Mouse (Mus musculus): Measurements from ENCODE around the gene Gm20481. TPM values are rescaled to one million over a fixed set of nuclear protein-coding genes. Genes with fewer than 3 reads are reported as not detected.
A peak's percentile ranks its signal among the peaks of the same experiment; 100 is the strongest.
"Not testable (repeated sequence)": the region's sequence is repeated elsewhere in the genome, so short reads cannot be mapped to it uniquely, and the experiment has no call there.

Gene Gm20481
- polyA plus RNA-seq, 1 experiment from 2014 or later, result not detected

DNA sequence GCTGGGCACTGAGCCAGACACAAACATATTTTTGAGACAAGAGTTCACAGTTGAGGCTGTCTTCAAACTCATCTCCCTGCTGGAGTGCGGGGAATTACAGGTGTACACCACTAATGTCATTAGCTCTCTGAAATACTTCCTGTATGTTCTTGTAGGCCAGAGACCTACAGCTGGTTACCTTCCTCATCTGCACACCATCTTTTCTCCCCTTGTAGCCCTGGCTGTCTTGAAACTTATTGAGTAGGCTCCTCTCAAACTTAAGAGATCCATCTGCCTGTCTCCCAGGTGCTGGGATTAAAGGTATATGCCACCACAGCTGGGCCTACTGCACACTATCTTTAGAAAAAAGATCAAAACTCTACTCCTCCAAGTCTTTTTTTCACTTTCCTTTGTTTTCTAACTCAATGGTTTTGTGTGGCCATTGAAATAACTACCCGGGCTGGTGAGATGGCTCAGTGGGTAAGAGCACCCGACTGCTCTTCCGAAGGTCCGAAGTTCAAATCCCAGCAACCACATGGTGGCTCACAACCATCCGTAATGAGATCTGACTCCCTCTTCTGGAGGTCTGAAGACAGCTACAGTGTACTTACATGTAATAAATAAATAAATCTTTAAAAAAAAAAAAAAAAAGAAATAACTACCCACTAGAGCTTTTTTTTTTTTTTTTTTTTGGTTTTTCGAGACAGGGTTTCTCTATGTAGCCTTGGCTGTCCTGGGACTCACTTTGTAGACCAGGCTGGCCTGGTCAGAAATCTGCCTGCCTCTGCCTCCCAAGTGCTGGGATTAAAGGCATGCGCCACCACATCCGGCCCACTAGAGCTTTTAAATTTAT lies 20.8 kb upstream of the Gm20481 start:
- not testable (repeated sequence) for ATAC-seq; H3K4me3 ChIP-seq (ENCODE audit: low read depth, low read length); DNase-seq (ENCODE audit: low spot score); H3K4me2 ChIP-seq (ENCODE audit: low read length); H3K27ac ChIP-seq (ENCODE audit: low read depth, low read length); H3K27me3 ChIP-seq (replicated peaks; ENCODE audit: control insufficient read depth, insufficient read depth, low read length); H3K4me1 ChIP-seq (ENCODE audit: control insufficient read depth, insufficient read depth, low read length); H3K9ac ChIP-seq (ENCODE audit: low read length); H3K9me3 ChIP-seq (replicated peaks; ENCODE audit: control insufficient read depth, low read length)
- peaks cover 34% of the 10 kb centered on the region for H3K36me3 ChIP-seq (ENCODE audit: control insufficient read depth, insufficient read depth, low read length)
- WGBS, result 47% methylated on average over 9 of the region's 9 CpGs

DNA sequence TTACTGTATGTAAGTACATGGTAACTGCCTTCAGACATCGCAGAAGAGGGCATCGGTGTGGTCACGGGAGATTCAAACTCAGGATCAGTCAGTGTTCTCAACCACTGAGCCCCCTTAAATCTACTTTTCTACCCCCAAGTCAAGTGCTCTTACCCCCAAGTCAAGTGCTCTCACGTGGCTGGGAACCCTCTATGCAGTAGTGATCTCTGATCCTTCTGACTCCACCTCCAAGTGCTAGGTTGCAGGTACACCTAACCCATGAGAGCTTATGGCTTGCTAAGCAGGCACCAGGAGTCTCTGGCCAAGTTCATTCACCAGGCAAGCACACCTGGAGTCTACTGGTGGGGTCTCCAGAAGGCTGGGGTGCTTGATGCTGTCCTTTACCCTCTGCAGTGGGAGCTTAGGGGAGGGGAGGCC lies 20.2 kb upstream of the Gm20481 start:
- WGBS, result 30% methylated on average over 4 of the region's 4 CpGs
- Histone ChIP-seq H3K27ac (ENCODE audit: low read depth, low read length) (no peak overlapping the region), H3K27me3 (replicated peaks; ENCODE audit: control insufficient read depth, insufficient read depth, low read length) (no peaks in the 10 kb centered on the region), H3K9me3 (replicated peaks; ENCODE audit: control insufficient read depth, low read length) (no peaks in the 10 kb centered on the region), H3K4me1 (ENCODE audit: control insufficient read depth, insufficient read depth, low read length) (peaks cover 9% of the 10 kb centered on the region), H3K9ac (ENCODE audit: low read length) (no peak overlapping the region), H3K4me3 (ENCODE audit: low read depth, low read length) (no peak overlapping the region), H3K36me3 (ENCODE audit: control insufficient read depth, insufficient read depth, low read length) (peaks cover 34% of the 10 kb centered on the region), H3K4me2 (ENCODE audit: low read length) (no peak overlapping the region; the same call in 1 of the 2 replicates)
- ATAC-seq, result no peak
- DNase-seq (ENCODE audit: low spot score), result no peak

DNA sequence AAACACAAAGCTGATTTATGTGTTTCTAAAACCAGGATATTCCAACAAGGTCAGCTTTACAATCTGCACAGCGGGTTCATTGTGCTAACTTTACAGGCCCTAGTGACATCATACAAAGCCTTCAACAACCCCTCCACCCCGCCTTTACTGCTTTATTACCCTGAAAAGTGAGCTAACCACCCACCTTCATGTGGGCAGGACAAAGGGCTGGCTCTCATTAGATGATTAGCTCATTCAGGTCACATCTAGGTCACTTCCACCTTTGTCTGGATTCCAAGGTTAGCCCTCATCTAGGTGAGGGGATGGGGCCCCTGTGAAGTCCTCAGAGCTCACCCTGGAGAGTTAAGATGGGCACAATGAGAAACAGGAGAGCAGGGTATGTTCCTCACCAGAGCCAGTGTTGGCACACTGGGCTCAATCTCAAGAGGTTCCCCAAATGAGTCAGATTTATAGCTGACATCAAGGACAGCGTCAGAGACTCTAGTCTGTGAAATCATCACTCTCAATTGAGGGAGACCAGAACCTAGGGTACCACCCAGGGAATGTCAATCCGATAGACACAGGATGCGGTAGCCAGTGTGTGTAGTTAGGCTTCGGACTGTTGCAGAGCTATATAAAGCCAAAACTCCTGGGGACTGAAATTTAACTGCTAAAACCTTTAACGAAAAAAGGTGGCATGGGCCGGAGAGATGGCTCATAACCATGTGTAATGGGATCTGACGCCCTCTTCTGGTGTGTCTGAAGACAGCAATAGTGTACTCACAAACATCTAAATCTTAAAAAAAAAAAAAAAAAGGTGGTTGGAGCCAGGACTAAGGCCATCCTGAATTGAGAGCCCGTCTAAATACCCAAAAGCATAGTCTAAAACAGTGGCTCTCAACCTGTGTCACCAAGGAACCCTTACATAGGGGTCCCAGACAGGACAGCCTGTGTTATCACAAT lies 18.9 kb upstream of the Gm20481 start:
- peaks cover 9% of the 10 kb centered on the region for H3K4me1 ChIP-seq (ENCODE audit: control insufficient read depth, insufficient read depth, low read length)
- no peaks in the 10 kb centered on the region for H3K9me3 ChIP-seq (replicated peaks; ENCODE audit: control insufficient read depth, low read length)
- peaks cover 34% of the 10 kb centered on the region for H3K36me3 ChIP-seq (ENCODE audit: control insufficient read depth, insufficient read depth, low read length)
- DNase-seq (ENCODE audit: low spot score), result peak; percentile 15
- no peak for ATAC-seq
- H3K4me2 ChIP-seq (ENCODE audit: low read length), result peak overlapping the region; percentile 98
- peak overlapping the region; percentile 93 for H3K27ac ChIP-seq (ENCODE audit: low read depth, low read length)
- peak overlapping the region; percentile 100 for H3K9ac ChIP-seq (ENCODE audit: low read length)
- peak overlapping the region; percentile 99 for H3K4me3 ChIP-seq (ENCODE audit: low read depth, low read length)
- H3K27me3 ChIP-seq (replicated peaks; ENCODE audit: control insufficient read depth, insufficient read depth, low read length), result 0 out of 2 replicates have a peak, but pooled peaks cover 3% of the 10 kb centered on the region
- WGBS, result 20% methylated on average over 10 of the region's 10 CpGs

DNA sequence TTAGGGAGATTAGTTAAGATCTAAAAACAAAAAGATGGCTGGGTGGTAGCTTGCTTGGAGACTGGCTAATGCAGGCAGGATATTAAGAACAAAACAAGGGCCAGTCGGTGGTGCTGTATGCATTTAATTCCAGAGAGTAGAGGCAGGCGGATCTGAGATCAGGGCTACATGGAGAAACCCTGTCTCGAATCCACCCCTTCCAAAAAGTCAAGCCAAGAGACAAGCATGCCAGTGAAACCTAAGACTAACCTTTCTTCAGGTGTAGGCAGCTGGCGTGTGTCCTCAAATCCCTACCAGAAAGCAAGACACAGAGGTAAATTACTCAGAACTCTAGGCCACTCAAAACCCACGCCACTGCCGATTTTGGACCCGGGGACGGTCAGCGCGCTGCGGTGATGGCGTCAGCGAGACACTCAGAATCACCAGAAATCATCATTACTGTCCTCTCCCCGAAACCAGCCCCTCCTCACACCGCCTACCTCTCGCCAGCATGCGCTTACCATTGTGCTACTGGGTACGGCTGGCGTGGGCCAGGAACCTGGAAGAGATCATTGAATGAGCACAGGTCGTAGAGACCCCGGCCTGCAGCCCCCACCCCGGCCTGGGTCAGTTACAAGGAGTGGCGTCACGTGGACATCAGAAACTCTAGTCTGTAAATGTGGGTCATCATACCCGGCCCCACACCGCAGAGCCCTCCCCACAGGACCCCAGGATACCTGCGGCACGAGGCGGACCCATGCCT lies 17.9 kb upstream of the Gm20481 start:
- no peaks in the 10 kb centered on the region for H3K9me3 ChIP-seq (replicated peaks; ENCODE audit: control insufficient read depth, low read length)
- 0 out of 2 replicates have a peak, but pooled peaks cover 7% of the 10 kb centered on the region for H3K27me3 ChIP-seq (replicated peaks; ENCODE audit: control insufficient read depth, insufficient read depth, low read length)
- peak overlapping the region; percentile 99 for H3K4me3 ChIP-seq (ENCODE audit: low read depth, low read length)
- H3K4me1 ChIP-seq (ENCODE audit: control insufficient read depth, insufficient read depth, low read length), result peaks cover 9% of the 10 kb centered on the region
- H3K9ac ChIP-seq (ENCODE audit: low read length), result peak overlapping the region; percentile 100
- DNase-seq (ENCODE audit: low spot score), result peak; percentile 32
- WGBS, result under 1% methylated on average over 29 of the region's 29 CpGs
- peaks cover 34% of the 10 kb centered on the region for H3K36me3 ChIP-seq (ENCODE audit: control insufficient read depth, insufficient read depth, low read length)
- H3K27ac ChIP-seq (ENCODE audit: low read depth, low read length), result peak overlapping the region; percentile 93
- peak overlapping the region; percentile 98 for H3K4me2 ChIP-seq (ENCODE audit: low read length)
- no peak; the same call in none of the 2 replicates for ATAC-seq

DNA sequence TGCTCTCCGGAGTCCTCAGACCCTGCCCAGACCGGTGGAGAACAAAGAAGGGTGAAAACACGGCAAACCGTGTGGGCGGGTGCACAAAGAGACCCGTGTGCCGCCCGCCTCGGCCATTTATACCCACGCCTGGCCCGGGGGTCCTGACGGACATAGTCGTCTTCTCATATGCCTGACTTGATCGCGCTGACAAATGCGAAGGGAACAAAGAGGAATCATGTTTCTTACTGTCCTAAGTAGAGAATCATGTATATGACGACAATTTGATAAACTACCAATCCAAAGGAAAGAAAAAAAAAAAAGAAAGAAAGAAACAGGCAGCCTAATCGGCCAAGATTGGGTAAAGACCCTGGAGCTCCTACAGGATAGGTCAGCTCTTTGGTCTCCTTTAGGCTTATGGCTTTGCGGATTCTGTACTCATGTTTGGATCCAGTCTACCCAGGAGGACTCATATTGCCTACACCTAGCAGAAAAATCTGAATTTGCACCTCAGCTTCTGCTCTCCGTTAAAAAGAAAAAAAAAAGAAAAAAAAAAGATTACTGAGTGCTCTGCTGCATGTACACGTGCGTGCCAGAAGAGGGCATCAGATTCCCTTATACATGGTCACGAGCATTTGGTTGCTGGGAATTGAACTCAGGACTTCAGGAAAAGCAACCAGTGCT lies 17.2 kb upstream of the Gm20481 start:
- peaks cover 9% of the 10 kb centered on the region for H3K4me1 ChIP-seq (ENCODE audit: control insufficient read depth, insufficient read depth, low read length)
- WGBS, result under 1% methylated on average over 23 of the region's 23 CpGs

DNA sequence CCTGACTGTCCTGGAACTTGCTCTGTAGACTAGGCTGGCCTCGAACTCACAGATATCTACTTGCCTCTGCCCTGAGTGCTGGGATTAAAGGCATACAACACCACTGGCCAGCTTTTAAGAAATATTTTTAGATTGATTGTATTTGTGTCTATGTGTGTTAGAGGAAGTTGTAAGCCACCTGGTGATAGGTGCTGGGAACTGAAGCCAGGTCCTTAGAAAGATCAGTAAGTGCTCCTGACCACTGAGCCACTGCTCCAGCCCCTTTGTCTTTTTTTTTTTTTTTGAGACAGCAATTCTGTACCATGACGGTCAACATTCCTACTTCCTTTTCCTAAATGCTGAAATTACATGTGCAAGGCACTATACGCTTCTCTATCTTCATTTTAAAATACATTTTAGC lies 16.5 kb upstream of the Gm20481 start:
- Histone ChIP-seq H3K27ac (ENCODE audit: low read depth, low read length) (no peak overlapping the region), H3K9ac (ENCODE audit: low read length) (no peak overlapping the region), H3K4me3 (ENCODE audit: low read depth, low read length) (0 out of 2 replicates have a peak overlapping the region, but pooled peaks have one; percentile 99), H3K4me2 (ENCODE audit: low read length) (no peak overlapping the region), H3K4me1 (ENCODE audit: control insufficient read depth, insufficient read depth, low read length) (peaks cover 9% of the 10 kb centered on the region), H3K36me3 (ENCODE audit: control insufficient read depth, insufficient read depth, low read length) (peaks cover 29% of the 10 kb centered on the region), H3K27me3 (replicated peaks; ENCODE audit: control insufficient read depth, insufficient read depth, low read length) (0 out of 2 replicates have a peak, but pooled peaks cover 7% of the 10 kb centered on the region), H3K9me3 (replicated peaks; ENCODE audit: control insufficient read depth, low read length) (no peaks in the 10 kb centered on the region)
- WGBS, result 92% methylated on average over 3 of the region's 3 CpGs
- ATAC-seq (no peak), DNase-seq (ENCODE audit: low spot score) (no peak)

More for the DNA sequence above, 17.2 kb upstream of the Gm20481 start:
- DNase-seq (ENCODE audit: low spot score) (peak; percentile 86), ATAC-seq (peak; percentile 83)
- peak overlapping the region; percentile 98 for H3K4me2 ChIP-seq (ENCODE audit: low read length)
- H3K27ac ChIP-seq (ENCODE audit: low read depth, low read length), result peak overlapping the region; percentile 93
- H3K27me3 ChIP-seq (replicated peaks; ENCODE audit: control insufficient read depth, insufficient read depth, low read length), result 0 out of 2 replicates have a peak, but pooled peaks cover 7% of the 10 kb centered on the region
- H3K36me3 ChIP-seq (ENCODE audit: control insufficient read depth, insufficient read depth, low read length), result peaks cover 34% of the 10 kb centered on the region
- H3K9ac ChIP-seq (ENCODE audit: low read length), result peak overlapping the region; percentile 100
- H3K4me3 ChIP-seq (ENCODE audit: low read depth, low read length), result peak overlapping the region; percentile 99
- no peaks in the 10 kb centered on the region for H3K9me3 ChIP-seq (replicated peaks; ENCODE audit: control insufficient read depth, low read length)

DNA sequence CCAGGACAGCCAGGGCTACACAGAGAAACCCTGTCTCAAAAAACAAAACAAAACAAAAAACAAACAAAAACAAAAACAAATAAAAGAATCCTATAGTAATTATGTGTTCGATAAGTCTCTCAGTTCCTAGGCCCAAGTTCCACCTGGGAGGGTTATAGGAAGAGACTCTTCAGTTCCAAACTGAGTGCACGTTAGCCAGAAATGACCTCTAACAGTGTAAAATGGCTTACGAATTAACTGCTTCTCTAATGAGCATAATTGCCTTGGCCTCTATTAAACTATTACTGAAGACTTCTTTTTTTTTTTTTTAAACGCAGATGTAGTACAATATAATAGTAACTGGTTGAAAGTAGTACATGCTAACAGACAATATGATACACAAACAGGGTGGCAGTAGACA lies 15.8 kb upstream of the Gm20481 start:
- ATAC-seq (no peak), DNase-seq (ENCODE audit: low spot score) (no peak)
- WGBS, result 85% methylated on average over 4 of the region's 4 CpGs

DNA sequence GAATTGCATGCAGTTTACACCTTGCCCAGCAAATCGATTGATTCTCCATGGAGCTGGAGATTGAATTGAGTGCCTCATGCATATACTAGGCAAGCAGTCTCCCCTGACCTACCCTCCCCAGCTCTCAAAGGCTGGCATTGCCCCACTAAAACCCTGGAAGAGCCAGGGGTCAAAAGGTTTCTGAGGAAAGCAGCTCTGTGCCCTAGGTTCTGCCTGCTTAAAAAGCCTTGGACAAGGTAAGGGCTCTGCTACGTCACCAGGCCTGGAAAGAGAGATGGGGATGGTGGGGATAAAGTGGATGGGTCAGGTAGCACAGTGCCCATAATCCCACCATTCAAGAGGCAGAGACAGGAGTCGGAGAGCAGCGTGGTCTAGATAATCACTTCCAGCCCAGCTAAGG lies 14.9 kb upstream of the Gm20481 start:
- H3K27me3 ChIP-seq (replicated peaks; ENCODE audit: control insufficient read depth, insufficient read depth, low read length), result 0 out of 2 replicates have a peak, but pooled peaks cover 7% of the 10 kb centered on the region
- WGBS, result 84% methylated on average over 4 of the region's 4 CpGs
- H3K9ac ChIP-seq (ENCODE audit: low read length), result no peak overlapping the region
- no peak overlapping the region for H3K4me3 ChIP-seq (ENCODE audit: low read depth, low read length)
- ATAC-seq, result no peak
- no peak overlapping the region for H3K4me2 ChIP-seq (ENCODE audit: low read length)
- no peak overlapping the region for H3K27ac ChIP-seq (ENCODE audit: low read depth, low read length)
- H3K4me1 ChIP-seq (ENCODE audit: control insufficient read depth, insufficient read depth, low read length), result peaks cover 9% of the 10 kb centered on the region
- no peak for DNase-seq (ENCODE audit: low spot score)
- H3K36me3 ChIP-seq (ENCODE audit: control insufficient read depth, insufficient read depth, low read length), result peaks cover 16% of the 10 kb centered on the region
- H3K9me3 ChIP-seq (replicated peaks; ENCODE audit: control insufficient read depth, low read length), result no peaks in the 10 kb centered on the region

More for the DNA sequence above, 15.8 kb upstream of the Gm20481 start:
- Histone ChIP-seq H3K4me1 (ENCODE audit: control insufficient read depth, insufficient read depth, low read length) (peaks cover 9% of the 10 kb centered on the region), H3K36me3 (ENCODE audit: control insufficient read depth, insufficient read depth, low read length) (peaks cover 22% of the 10 kb centered on the region), H3K9me3 (replicated peaks; ENCODE audit: control insufficient read depth, low read length) (no peaks in the 10 kb centered on the region), H3K9ac (ENCODE audit: low read length) (no peak overlapping the region), H3K27me3 (replicated peaks; ENCODE audit: control insufficient read depth, insufficient read depth, low read length) (0 out of 2 replicates have a peak, but pooled peaks cover 7% of the 10 kb centered on the region), H3K27ac (ENCODE audit: low read depth, low read length) (no peak overlapping the region), H3K4me3 (ENCODE audit: low read depth, low read length) (no peak overlapping the region), H3K4me2 (ENCODE audit: low read length) (no peak overlapping the region)
